Mouse (Mus musculus): Measurements from ENCODE around the gene Specc1l.

DNA sequence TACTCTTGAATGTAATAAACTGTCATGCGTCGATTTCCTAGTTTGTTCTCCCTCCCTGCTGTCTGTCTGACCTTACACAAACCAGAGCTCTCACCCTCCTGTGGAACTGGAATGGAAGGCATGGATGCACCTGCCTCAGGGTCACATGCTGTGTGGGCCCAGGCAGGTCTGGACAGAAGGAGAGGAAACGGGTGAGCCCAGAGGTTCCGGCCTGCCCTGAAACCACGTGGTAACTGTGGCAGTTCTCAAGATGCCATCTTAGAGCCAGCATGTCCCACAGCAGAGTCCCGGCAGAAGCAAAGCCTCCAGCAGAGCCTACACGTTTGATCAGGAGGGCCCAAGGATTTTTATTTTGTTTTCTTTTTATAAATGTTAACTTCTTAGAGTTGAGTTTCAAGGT is 100.5 kb downstream of the Specc1l start:
- TF ChIP-seq CTCF (IDR thresholded peaks at IDR 0.05; ENCODE audit: extremely low read depth, insufficient read depth, low read length) = no peak
- TF ChIP-seq POLR2A (IDR thresholded peaks at IDR 0.05; ENCODE audit: extremely low read depth, insufficient read depth, low read length) = no peak

All from cortical plate, adult 2 months (tissue).